Mouse (Mus musculus): ENCODE results near the gene Gm29609. TPM values are rescaled to one million over a fixed set of nuclear protein-coding genes. Genes with fewer than 3 reads are reported as not detected.

Gm29609 gene
- 0.66 TPM for polyA plus RNA-seq (2014; fragmentation: Illumina TruSeq; extraction: RNeasy Lipid Tissue Mini Kit (QIAGEN cat#74804); ENCODE audit: low read depth, low replicate concordance)

GRCm38 (mm10) chr5:31179766-31180630 lies at the start of gene Gm29609, which contains the start of gene Gtf3c2:
Gene Gm29609 (minus strand): TSS chr5:31179911.
Gene Gtf3c2 (minus strand): TSS chr5:31180144.

GRCm38 (mm10) chr5:31220448-31221303 lies 41.0 kb upstream of the Gm29609 start, which contains the start of gene Ppm1g:
Gene Ppm1g (minus strand): TSS chr5:31220687.

GRCm38 (mm10) chr5:31201742-31202590 lies 22.3 kb upstream of the Gm29609 start, which contains the start of gene Zfp513:
Gene Zfp513 (minus strand): TSS chr5:31202303.

GRCm38 (mm10) chr5:31192939-31193630 lies 13.4 kb upstream of the Gm29609 start, which contains the start of the genes Snx17 and Eif2b4:
Gene Snx17 (plus strand): TSS chr5:31193227.
Gene Eif2b4 (minus strand): TSS chr5:31193430.

GRCm38 (mm10) chr5:31154152-31154553 lies 25.6 kb downstream of the Gm29609 start, which contains the start of gene Mpv17:
Gene Mpv17 (minus strand): TSS chr5:31154251.

GRCm38 (mm10) chr5:31138241-31138967 lies 41.3 kb downstream of the Gm29609 start, which contains the start of gene Ucn:
Gene Ucn (minus strand): TSS chr5:31138829.

GRCm38 (mm10) chr5:31116354-31116753 lies 63.4 kb downstream of the Gm29609 start, which contains the start of gene Trim54:
Gene Trim54 (plus strand): TSS chr5:31116712.

GRCm38 (mm10) chr5:31108000-31108490 lies 71.7 kb downstream of the Gm29609 start, which contains the start of gene Slc30a3:
Gene Slc30a3 (minus strand): TSS chr5:31108237.

GRCm38 (mm10) chr5:31105814-31106335 lies 73.8 kb downstream of the Gm29609 start, which contains the start of gene Dnajc5g:
Gene Dnajc5g (plus strand): TSS chr5:31106285.

Other genes with a start within 250 kb of the Gm29609 start
- gene Cgref1, start 234.3 kb downstream of the Gm29609 start, polyA plus RNA-seq (2014; fragmentation: Illumina TruSeq; extraction: RNeasy Lipid Tissue Mini Kit (QIAGEN cat#74804); ENCODE audit: low read depth, low replicate concordance): 7.3 TPM
- 28.8 TPM for gene Preb, start 219.6 kb downstream of the Gm29609 start, polyA plus RNA-seq (2014; fragmentation: Illumina TruSeq; extraction: RNeasy Lipid Tissue Mini Kit (QIAGEN cat#74804); ENCODE audit: low read depth, low replicate concordance)
- 1.1 TPM for gene Tcf23, start 211.2 kb downstream of the Gm29609 start, polyA plus RNA-seq (2014; fragmentation: Illumina TruSeq; extraction: RNeasy Lipid Tissue Mini Kit (QIAGEN cat#74804); ENCODE audit: low read depth, low replicate concordance)
- 79.4 TPM for gene Atraid, start 131.6 kb downstream of the Gm29609 start, polyA plus RNA-seq (2014; fragmentation: Illumina TruSeq; extraction: RNeasy Lipid Tissue Mini Kit (QIAGEN cat#74804); ENCODE audit: low read depth, low replicate concordance)
- 6.1 TPM for gene Slc5a6, start 131.0 kb downstream of the Gm29609 start, polyA plus RNA-seq (2014; fragmentation: Illumina TruSeq; extraction: RNeasy Lipid Tissue Mini Kit (QIAGEN cat#74804); ENCODE audit: low read depth, low replicate concordance)
- 0.85 TPM for gene Cad, start 125.1 kb downstream of the Gm29609 start, polyA plus RNA-seq (2014; fragmentation: Illumina TruSeq; extraction: RNeasy Lipid Tissue Mini Kit (QIAGEN cat#74804); ENCODE audit: low read depth, low replicate concordance)
- gene Dnajc5g, start 73.6 kb downstream of the Gm29609 start, polyA plus RNA-seq (2014; fragmentation: Illumina TruSeq; extraction: RNeasy Lipid Tissue Mini Kit (QIAGEN cat#74804); ENCODE audit: low read depth, low replicate concordance): not detected
- gene Slc30a3, start 71.7 kb downstream of the Gm29609 start, polyA plus RNA-seq (2014; fragmentation: Illumina TruSeq; extraction: RNeasy Lipid Tissue Mini Kit (QIAGEN cat#74804); ENCODE audit: low read depth, low replicate concordance): not detected
- gene Trim54, start 63.2 kb downstream of the Gm29609 start, polyA plus RNA-seq (2014; fragmentation: Illumina TruSeq; extraction: RNeasy Lipid Tissue Mini Kit (QIAGEN cat#74804); ENCODE audit: low read depth, low replicate concordance): not detected
- gene Ucn, start 41.1 kb downstream of the Gm29609 start, polyA plus RNA-seq (2014; fragmentation: Illumina TruSeq; extraction: RNeasy Lipid Tissue Mini Kit (QIAGEN cat#74804); ENCODE audit: low read depth, low replicate concordance): not detected
- gene Mpv17, start 25.7 kb downstream of the Gm29609 start, polyA plus RNA-seq (2014; fragmentation: Illumina TruSeq; extraction: RNeasy Lipid Tissue Mini Kit (QIAGEN cat#74804); ENCODE audit: low read depth, low replicate concordance): 24.2 TPM
- 64.0 TPM for gene Gtf3c2, start 233 bp upstream of the Gm29609 start, polyA plus RNA-seq (2014; fragmentation: Illumina TruSeq; extraction: RNeasy Lipid Tissue Mini Kit (QIAGEN cat#74804); ENCODE audit: low read depth, low replicate concordance)
- 38.8 TPM for gene Snx17, start 13.3 kb upstream of the Gm29609 start, polyA plus RNA-seq (2014; fragmentation: Illumina TruSeq; extraction: RNeasy Lipid Tissue Mini Kit (QIAGEN cat#74804); ENCODE audit: low read depth, low replicate concordance)
- 1.8 TPM for gene Eif2b4, start 13.5 kb upstream of the Gm29609 start, polyA plus RNA-seq (2014; fragmentation: Illumina TruSeq; extraction: RNeasy Lipid Tissue Mini Kit (QIAGEN cat#74804); ENCODE audit: low read depth, low replicate concordance)
- 1.6 TPM for gene Zfp513, start 22.4 kb upstream of the Gm29609 start, polyA plus RNA-seq (2014; fragmentation: Illumina TruSeq; extraction: RNeasy Lipid Tissue Mini Kit (QIAGEN cat#74804); ENCODE audit: low read depth, low replicate concordance)
- gene Ppm1g, start 40.8 kb upstream of the Gm29609 start, polyA plus RNA-seq (2014; fragmentation: Illumina TruSeq; extraction: RNeasy Lipid Tissue Mini Kit (QIAGEN cat#74804); ENCODE audit: low read depth, low replicate concordance): 19.8 TPM
- 109 TPM for gene Nrbp1, start 61.0 kb upstream of the Gm29609 start, polyA plus RNA-seq (2014; fragmentation: Illumina TruSeq; extraction: RNeasy Lipid Tissue Mini Kit (QIAGEN cat#74804); ENCODE audit: low read depth, low replicate concordance)
- not detected for gene Gm9970, start 61.3 kb upstream of the Gm29609 start, polyA plus RNA-seq (2014; fragmentation: Illumina TruSeq; extraction: RNeasy Lipid Tissue Mini Kit (QIAGEN cat#74804); ENCODE audit: low read depth, low replicate concordance)
- gene Krtcap3, start 71.8 kb upstream of the Gm29609 start, polyA plus RNA-seq (2014; fragmentation: Illumina TruSeq; extraction: RNeasy Lipid Tissue Mini Kit (QIAGEN cat#74804); ENCODE audit: low read depth, low replicate concordance): 7.3 TPM
- 11.8 TPM for gene Ift172, start 111.2 kb upstream of the Gm29609 start, polyA plus RNA-seq (2014; fragmentation: Illumina TruSeq; extraction: RNeasy Lipid Tissue Mini Kit (QIAGEN cat#74804); ENCODE audit: low read depth, low replicate concordance)
- gene Fndc4, start 116.2 kb upstream of the Gm29609 start, polyA plus RNA-seq (2014; fragmentation: Illumina TruSeq; extraction: RNeasy Lipid Tissue Mini Kit (QIAGEN cat#74804); ENCODE audit: low read depth, low replicate concordance): 1.7 TPM
- gene Gckr, start 117.5 kb upstream of the Gm29609 start, polyA plus RNA-seq (2014; fragmentation: Illumina TruSeq; extraction: RNeasy Lipid Tissue Mini Kit (QIAGEN cat#74804); ENCODE audit: low read depth, low replicate concordance): not detected